Mouse (Mus musculus) stomach, embryonic 14.5 days (tissue): ENCODE measurements at regions not wholly inside any gene's neighbourhood (a gene's known extent, or its start where the extent isn't known, plus 50 kb on each side); places are given as distances from the start of the nearest gene placed in this dataset.

Experiments
- ATAC-seq: fragments of 200-750 bp; cut with Nextera tagmentation; 2 replicates; pipeline ENCODE4 v1.8.0; 2017; ENCODE audit warnings: low read depth, moderate TSS enrichment; ENCODE audit not compliant: insufficient number of reproducible peaks, insufficient read depth, low FRiP score
- H3K27ac ChIP-seq: fragments of 300-500 bp; sonication (generic); 2 replicates; pipeline ENCODE4 v1.5.1; 2014; ENCODE audit warnings: mild to moderate bottlenecking, low read length, moderate library complexity, mixed read lengths
- H3K27me3 ChIP-seq: fragments of 300-500 bp; sonication (generic); 2 replicates; pipeline ENCODE4 v1.6.1; 2014; ENCODE audit warnings: low read length, control low read depth, mixed read lengths; ENCODE audit not compliant: control insufficient read depth, insufficient read depth
- H3K36me3 ChIP-seq: fragments of 300-500 bp; sonication (generic); 2 replicates; pipeline ENCODE4 v1.6.1; 2014; ENCODE audit warnings: mild to moderate bottlenecking, control low read depth, low read length, moderate library complexity, mixed read lengths; ENCODE audit not compliant: control insufficient read depth, insufficient read depth
- H3K4me1 ChIP-seq: fragments of 300-500 bp; sonication (generic); 2 replicates; pipeline ENCODE4 v1.6.1; 2014; ENCODE audit warnings: low read length, control low read depth, mixed read lengths; ENCODE audit not compliant: control insufficient read depth, insufficient read depth
- H3K4me2 ChIP-seq: fragments of 300-500 bp; sonication (generic); replicated peaks from 2 replicates; pipeline ENCODE4 v1.6.1; 2014; ENCODE audit warnings: low read depth, low read length, control low read depth
- H3K4me3 ChIP-seq: fragments of 300-500 bp; sonication (generic); 2 replicates; pipeline ENCODE4 v1.5.1; 2014; ENCODE audit warnings: low read depth, low read length, control low read depth
- H3K9ac ChIP-seq: fragments of 300-500 bp; sonication (generic); replicated peaks from 2 replicates; pipeline ENCODE4 v1.6.1; 2014; ENCODE audit warnings: low read depth, mild to moderate bottlenecking, control low read depth, low read length, moderate library complexity, mixed read lengths
- H3K9me3 ChIP-seq: fragments of 300-500 bp; sonication (generic); 2 replicates; pipeline ENCODE4 v1.6.1; 2016; ENCODE audit warnings: low read depth, low read length, control low read depth; ENCODE audit not compliant: control insufficient read depth
- WGBS: fragments of 180-500 bp; shearing (Covaris S2); extraction: QIAGEN DNeasy Blood & Tissue Kit; methylation state at CpG from one replicate; pipeline ENCODE4 v1.1.7; 2014; 5-methylcytosine and 5-hydroxymethylcytosine counted together

DNA sequence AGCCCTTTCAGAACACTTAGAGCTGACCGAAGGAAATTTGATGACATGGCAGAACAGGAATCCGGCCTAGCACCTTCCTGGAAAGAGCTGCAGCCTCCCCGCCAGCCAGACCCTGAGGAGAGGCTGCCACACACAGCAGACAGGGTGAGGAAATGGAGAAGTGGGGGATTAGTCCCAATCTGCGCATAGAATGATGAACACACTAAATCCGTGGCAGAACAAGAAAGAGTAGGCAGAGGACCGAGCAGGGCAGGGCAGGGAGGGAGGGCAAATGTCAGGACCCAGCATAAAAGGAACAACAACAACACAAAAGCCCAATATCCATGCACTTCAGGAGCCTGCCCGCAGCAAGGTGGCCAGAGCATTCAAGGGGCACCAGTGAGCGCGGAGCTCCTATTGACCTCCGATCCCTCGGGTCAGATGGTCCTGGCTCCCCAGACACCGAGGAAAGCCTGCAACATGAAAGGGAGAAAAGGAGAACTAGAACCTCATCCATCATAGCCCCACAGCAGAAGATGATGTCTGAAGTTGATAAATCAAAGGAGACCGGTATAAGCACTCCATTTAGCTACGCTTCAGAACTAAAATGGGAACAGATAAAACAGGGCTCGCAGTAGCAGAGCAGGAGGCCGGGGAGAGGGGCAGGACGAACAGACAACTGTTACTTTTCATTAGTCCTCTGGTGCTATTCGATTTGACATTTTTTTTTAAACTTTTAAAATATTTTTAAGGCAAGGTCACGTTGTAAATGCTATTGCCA lies 136.3 kb upstream of the Pkdcc start:
- H3K4me3 ChIP-seq, result no peak overlapping the region
- peaks cover 36% of the 10 kb centered on the region for H3K4me1 ChIP-seq
- no peaks in the 10 kb centered on the region for H3K27me3 ChIP-seq
- H3K36me3 ChIP-seq, result no peaks in the 10 kb centered on the region
- no peak for ATAC-seq
- 17% methylated on average over 19 of the region's 19 CpGs for WGBS
- H3K9ac ChIP-seq, result no peak overlapping the region
- H3K9me3 ChIP-seq, result no peaks in the 10 kb centered on the region
- no peak overlapping the region for H3K4me2 ChIP-seq
- H3K27ac ChIP-seq, result peak overlapping the region; percentile 67

DNA sequence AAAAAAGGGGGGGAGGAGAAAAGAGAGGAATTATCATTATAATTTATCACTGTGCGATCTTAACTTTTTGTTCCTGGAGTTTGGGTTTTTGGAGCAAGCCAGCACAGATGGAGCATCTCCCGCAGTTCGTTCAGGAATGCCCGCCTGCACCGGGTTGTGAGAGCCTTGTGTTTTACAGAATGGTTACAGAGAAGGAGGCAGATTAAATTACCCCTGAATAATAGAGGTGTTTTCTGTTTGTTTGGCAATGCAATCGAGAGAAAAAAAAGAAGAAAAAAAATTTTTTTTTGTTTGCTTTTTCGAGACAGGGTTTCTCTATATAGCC lies 135.8 kb upstream of the Pkdcc start:
- H3K4me3 ChIP-seq, result no peak overlapping the region
- H3K4me2 ChIP-seq, result no peak overlapping the region
- 40% methylated on average over 7 of the region's 7 CpGs for WGBS
- H3K27me3 ChIP-seq, result no peaks in the 10 kb centered on the region
- H3K9ac ChIP-seq, result no peak overlapping the region
- H3K4me1 ChIP-seq, result peaks cover 40% of the 10 kb centered on the region
- H3K36me3 ChIP-seq, result no peaks in the 10 kb centered on the region
- no peak for ATAC-seq
- no peaks in the 10 kb centered on the region for H3K9me3 ChIP-seq
- H3K27ac ChIP-seq, result peak overlapping the region; percentile 22; the same call in 1 of the 2 replicates

DNA sequence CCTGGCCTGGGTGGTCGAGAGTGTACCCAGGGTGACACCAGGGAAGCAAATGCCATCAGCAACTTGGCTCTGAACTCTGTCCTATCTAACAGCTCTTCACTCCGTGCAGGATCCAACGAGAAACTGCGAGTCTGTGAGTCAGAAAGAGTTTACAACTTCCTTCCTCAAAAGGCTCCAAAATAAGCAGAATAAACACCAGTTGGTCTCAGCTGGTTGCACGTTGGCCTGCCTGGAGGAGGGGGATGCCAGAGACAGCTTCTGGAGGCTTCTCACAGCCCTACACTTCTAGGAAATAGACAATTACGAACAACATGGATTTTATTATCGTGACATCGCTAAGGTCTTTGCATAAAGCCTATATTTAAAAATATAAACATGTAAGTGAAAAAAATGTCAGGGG lies 133.4 kb upstream of the Pkdcc start:
- peak; percentile 51; the same call in 1 of the 2 replicates for ATAC-seq
- Histone ChIP-seq H3K27ac (peak overlapping the region; percentile 77), H3K4me1 (peaks cover 39% of the 10 kb centered on the region), H3K9ac (no peak overlapping the region), H3K36me3 (no peaks in the 10 kb centered on the region), H3K4me2 (no peak overlapping the region), H3K9me3 (no peaks in the 10 kb centered on the region; the same call in 1 of the 2 replicates), H3K27me3 (no peaks in the 10 kb centered on the region), H3K4me3 (no peak overlapping the region)
- 35% methylated on average over 8 of the region's 8 CpGs for WGBS

DNA sequence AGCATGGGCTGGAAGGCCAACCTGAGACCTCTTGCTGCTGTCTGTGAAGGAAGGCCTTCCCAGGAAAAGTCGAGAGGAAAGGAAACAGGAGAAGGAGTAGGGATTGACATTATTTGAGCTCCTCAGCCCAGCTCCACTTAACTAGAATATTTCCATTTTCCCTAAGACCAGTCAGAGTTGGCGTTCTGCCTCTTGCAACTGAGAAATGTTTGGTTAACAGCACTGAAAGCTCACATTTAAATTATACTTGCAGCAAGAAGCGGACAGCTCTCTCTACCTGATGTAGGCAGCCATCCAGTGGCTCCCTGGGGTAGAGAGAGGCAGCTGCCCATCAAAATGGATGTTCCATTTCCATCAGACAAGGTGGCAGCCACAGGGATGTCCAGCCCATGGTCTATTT lies 131.6 kb upstream of the Pkdcc start:
- H3K27me3 ChIP-seq, result no peaks in the 10 kb centered on the region
- no peak overlapping the region for H3K4me3 ChIP-seq
- no peaks in the 10 kb centered on the region for H3K36me3 ChIP-seq
- no peaks in the 10 kb centered on the region; the same call in 1 of the 2 replicates for H3K9me3 ChIP-seq
- no peak overlapping the region for H3K9ac ChIP-seq
- peak overlapping the region; percentile 50 for H3K27ac ChIP-seq
- H3K4me2 ChIP-seq, result no peak overlapping the region
- 28% methylated on average over 3 of the region's 3 CpGs for WGBS
- peaks cover 28% of the 10 kb centered on the region for H3K4me1 ChIP-seq
- no peak for ATAC-seq

DNA sequence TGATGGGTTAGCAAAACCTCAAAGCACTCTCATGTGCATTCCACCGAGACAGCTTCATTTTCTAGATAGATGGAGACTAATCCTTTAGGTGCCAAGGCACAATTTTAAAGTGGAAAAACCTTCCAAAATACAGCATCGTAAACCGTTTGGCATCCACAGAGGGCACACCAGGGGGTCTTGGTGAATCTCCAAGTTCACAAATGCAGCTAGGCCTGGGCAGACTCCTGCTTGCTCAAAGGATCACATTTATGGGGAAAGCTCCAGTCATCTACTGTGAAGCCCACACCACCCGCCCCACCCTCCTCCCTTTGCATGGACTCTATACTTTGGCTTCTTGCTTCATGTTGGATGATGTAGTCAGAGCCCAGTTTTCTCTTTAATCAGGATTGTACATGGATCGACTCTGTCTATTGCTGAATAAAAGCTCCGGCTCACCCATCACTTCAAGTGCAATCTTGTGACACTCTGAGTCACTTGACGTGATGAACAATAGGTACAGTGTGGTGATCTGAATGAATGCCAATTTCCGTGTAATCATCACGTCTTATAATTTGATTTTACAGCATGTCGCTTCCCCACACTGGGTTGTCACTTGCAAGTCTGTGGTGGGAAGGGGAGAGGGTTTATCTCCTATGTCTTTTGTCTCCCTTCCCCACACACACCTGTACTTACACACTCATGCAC lies 129.2 kb upstream of the Pkdcc start:
- no peak overlapping the region for H3K4me3 ChIP-seq
- H3K9ac ChIP-seq, result no peak overlapping the region
- ATAC-seq, result no peak
- H3K27me3 ChIP-seq, result no peaks in the 10 kb centered on the region
- no peaks in the 10 kb centered on the region; the same call in 1 of the 2 replicates for H3K9me3 ChIP-seq
- H3K4me1 ChIP-seq, result peaks cover 27% of the 10 kb centered on the region
- H3K27ac ChIP-seq, result no peak overlapping the region
- no peak overlapping the region for H3K4me2 ChIP-seq
- H3K36me3 ChIP-seq, result no peaks in the 10 kb centered on the region
- 84% methylated on average over 10 of the region's 10 CpGs for WGBS

DNA sequence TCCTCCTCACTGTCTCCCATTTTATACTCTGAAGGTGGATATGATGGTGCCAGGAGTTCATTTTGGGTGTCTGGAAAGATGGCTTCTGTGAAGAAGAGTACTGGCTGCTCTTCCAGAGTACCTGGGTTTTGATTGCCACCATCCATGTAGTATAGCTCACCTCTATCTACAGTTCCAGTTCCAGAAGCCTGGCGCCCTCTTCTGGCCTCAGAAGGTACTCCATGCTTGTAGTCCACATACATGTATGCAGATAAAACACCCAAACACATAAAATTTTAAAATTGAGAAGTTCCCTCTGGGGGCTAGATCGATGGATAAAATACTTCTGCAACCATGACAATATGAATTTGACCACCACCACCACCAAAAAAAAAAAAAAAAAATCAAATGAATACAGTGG lies 128.4 kb upstream of the Pkdcc start:
- H3K27me3 ChIP-seq, result no peaks in the 10 kb centered on the region
- WGBS, result 81% methylated on average over 2 of the region's 2 CpGs
- H3K9ac ChIP-seq, result no peak overlapping the region
- no peak for ATAC-seq
- no peak overlapping the region for H3K4me2 ChIP-seq
- no peak overlapping the region for H3K4me3 ChIP-seq
- H3K9me3 ChIP-seq, result no peaks in the 10 kb centered on the region; the same call in 1 of the 2 replicates
- H3K4me1 ChIP-seq, result peaks cover 30% of the 10 kb centered on the region
- no peak overlapping the region for H3K27ac ChIP-seq
- H3K36me3 ChIP-seq, result no peaks in the 10 kb centered on the region

DNA sequence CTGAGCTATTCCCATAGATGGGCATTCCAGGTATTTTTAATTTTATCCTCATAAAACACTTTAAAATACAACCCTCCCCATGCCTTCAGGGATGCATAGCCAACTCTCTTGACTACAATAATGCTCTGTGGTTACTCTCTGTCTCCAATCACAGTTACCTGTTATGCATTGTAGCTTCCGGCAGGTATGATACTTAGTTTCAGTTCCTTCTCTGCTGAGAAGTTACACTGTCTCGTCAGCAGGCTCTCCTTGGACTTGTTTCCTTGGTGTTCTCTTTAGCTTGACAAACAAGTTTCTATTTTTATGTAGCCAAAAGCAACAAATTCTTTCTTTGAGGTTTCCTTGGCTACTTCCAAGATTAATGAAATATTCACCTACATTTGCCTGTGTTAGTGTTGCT lies 126.6 kb upstream of the Pkdcc start:
- Histone ChIP-seq H3K9me3 (no peaks in the 10 kb centered on the region; the same call in 1 of the 2 replicates), H3K27ac (no peak overlapping the region), H3K27me3 (no peaks in the 10 kb centered on the region), H3K4me1 (peaks cover 18% of the 10 kb centered on the region; the same call in 1 of the 2 replicates), H3K4me3 (no peak overlapping the region), H3K4me2 (no peak overlapping the region), H3K9ac (no peak overlapping the region), H3K36me3 (no peaks in the 10 kb centered on the region)
- WGBS, result 80% methylated on average over 2 of the region's 2 CpGs
- ATAC-seq, result no peak

DNA sequence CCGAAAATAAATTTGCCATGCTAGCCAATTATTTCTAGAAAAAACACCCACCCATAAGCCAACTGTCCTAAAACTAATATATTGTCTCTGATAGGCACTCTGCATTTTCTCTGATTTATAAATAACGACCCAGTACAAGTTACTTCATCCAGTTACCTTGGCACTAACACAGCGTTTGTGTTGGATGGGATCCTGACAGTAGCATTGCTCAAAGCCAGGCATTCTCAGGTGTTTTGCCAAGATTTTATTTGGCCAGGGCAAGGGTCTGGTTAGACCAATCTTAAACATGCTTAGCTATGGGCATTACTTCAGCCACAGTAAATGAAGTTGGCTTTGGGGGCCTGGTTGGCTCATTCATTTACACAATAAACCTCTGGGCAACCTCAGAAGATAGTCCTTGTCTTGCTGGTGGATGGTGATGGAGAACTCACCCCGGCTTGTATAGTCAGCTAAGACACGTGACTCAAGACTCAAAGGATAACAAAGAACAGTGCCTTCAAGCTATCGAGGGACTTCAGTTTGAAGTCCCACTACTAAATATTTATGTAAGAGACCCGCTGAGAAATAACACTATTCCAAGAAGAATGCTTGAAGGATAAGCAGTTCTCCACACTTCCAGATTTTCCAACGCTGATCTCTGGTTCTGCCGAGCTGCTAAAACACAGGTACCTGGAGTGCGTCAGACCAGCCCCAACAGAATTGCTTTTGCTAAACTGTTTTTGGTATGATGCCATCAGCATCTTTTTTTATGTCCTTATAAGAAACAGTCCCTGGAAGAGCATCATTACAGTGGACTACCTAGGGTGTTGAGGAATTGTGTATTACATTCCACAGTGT lies 125.0 kb upstream of the Pkdcc start:
- no peak overlapping the region; the same call in 1 of the 2 replicates for H3K27ac ChIP-seq
- H3K4me2 ChIP-seq, result no peak overlapping the region
- no peaks in the 10 kb centered on the region; the same call in 1 of the 2 replicates for H3K9me3 ChIP-seq
- H3K27me3 ChIP-seq, result no peaks in the 10 kb centered on the region
- H3K36me3 ChIP-seq, result no peaks in the 10 kb centered on the region
- 0 out of 2 replicates have a peak, but pooled peaks cover 7% of the 10 kb centered on the region for H3K4me1 ChIP-seq
- H3K9ac ChIP-seq, result no peak overlapping the region
- 46% methylated on average over 10 of the region's 10 CpGs for WGBS
- no peak overlapping the region for H3K4me3 ChIP-seq
- ATAC-seq, result peak; percentile 60; the same call in 1 of the 2 replicates
